Mouse (Mus musculus) skeletal muscle tissue, postnatal 0 days (tissue): ENCODE data around the gene Ppp1cb. TPM values are rescaled to one million over a fixed set of nuclear protein-coding genes. Genes with fewer than 3 reads are reported as not detected.

Source experiments
- polyA plus RNA-seq: library from polyadenylated mRNA; unstranded; fragments of >200 nt; fragmentation: Nextera tagmentation; extraction: Ambion mirVana; gene quantifications from 2 replicates; pipeline ENCODE4 v1.2.1, GENCODE M21; 2015

Gene Ppp1cb
- polyA plus RNA-seq, result 199 and 222 TPM in 2 replicates

DNA sequence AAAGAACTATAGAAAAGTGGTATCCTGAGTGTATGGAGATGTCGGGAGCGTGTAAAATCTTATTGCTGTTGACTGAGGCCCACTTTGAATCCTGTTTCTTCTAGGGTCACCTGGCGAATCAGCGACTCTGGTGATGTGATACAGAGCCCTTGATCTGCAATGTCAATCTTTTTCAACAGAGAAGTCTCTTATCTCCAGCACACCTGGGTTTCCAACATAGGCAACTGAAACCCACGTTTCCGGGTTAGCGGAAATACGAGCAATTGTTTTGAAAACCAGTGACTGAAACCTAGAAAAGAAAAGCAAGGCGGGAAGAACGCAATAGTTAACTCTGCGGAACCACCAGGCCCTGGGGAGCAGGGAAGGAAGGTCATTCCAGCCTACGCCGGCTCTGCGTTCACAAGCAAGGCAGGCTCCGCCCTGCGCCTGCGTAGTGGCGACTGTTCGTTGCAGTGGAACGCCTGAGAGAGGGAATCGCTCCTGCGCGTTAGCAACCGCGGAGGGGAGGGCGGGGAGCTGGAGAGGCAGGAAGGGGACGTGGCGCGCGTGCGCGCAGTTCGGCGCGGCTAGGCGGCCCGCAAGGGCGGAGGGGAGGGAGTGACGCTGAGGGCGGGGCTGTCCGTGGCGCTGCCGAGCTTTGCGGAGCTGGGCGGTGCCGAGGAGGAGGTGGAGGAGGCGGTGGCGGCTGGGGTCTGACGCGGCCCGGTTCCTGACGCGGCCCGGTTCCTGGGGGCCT lies at the start of gene Ppp1cb:
Gene Ppp1cb (plus strand): TSS at position 436 of the 736 bp plus-strand sequence.

Other genes with a start within 250 kb of the Ppp1cb start
- gene Plb1, start 226.1 kb upstream of the Ppp1cb start, polyA plus RNA-seq, result 2.6 and 3.4 TPM in 2 replicates
- 18.8 and 19.5 TPM in 2 replicates for gene Yes1, start 152.3 kb downstream of the Ppp1cb start, polyA plus RNA-seq